Mouse (Mus musculus): ENCODE results near the gene Kcnh7. TPM values are rescaled to one million over a fixed set of nuclear protein-coding genes. Genes with fewer than 3 reads are reported as not detected.

Kcnh7 gene
- total RNA-seq, 2 experiments from 2014 or later, result not detected

- DNase-seq (ENCODE audit: low spot score in 2 of 2), result no peak
Observed at GRCm38 (mm10) chr2:62983936-62984335, 200.2 kb downstream of the Kcnh7 start.

DNA sequence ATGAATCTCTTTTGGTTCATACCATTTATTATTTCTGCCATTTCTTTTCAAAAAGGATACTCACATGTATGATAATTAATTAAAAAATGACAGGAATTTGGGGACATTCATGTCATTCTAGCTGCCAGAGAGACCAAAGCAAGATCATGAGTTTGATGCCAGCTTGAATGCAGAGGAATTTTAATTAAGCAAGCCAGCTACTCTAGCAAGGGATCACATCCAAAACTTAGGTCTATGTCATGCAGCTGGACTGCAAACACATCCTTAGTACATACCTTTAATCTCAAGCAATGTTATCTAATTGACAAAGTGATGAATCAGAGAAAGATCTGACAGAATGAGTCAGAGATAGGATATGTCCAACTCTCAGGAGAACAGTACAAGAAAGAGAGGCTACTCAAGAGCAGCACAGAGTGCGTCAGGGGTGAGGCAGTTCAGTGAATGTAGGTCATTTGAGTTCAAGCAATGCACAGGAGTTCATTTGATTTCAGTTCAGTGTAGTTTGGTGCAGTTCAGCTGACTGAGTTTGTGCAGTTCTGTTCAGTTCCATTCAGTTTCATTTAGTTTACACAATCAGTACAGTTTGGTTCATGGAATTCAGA lies 248.7 kb downstream of the Kcnh7 start:
- no peak for DNase-seq (ENCODE audit: low spot score in 2 of 2)

DNA sequence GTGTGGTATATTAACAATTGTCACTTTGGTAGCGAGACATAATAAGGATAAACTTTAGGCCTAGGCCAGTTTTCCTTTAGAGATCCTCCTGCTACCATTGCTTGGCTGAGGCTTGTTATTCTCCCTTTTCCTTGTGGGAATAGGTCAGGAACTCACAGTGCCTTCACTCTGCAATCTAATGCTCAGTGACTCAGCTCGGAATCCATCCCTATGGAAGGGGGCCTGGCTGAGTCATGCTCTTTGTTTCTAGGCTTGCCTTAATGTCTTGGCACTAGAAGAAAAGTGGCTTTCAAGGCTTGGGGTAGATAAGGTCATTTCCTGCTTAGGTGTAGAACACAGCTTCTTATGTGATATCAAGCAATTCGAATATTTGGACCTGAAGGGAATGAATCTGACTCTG lies 255.6 kb downstream of the Kcnh7 start:
- no peak for DNase-seq (ENCODE audit: low spot score in 2 of 2)

- DNase-seq (ENCODE audit: low spot score in 2 of 2), result no peak
Observed at GRCm38 (mm10) chr2:62928065-62928464, 256.0 kb downstream of the Kcnh7 start.

DNA sequence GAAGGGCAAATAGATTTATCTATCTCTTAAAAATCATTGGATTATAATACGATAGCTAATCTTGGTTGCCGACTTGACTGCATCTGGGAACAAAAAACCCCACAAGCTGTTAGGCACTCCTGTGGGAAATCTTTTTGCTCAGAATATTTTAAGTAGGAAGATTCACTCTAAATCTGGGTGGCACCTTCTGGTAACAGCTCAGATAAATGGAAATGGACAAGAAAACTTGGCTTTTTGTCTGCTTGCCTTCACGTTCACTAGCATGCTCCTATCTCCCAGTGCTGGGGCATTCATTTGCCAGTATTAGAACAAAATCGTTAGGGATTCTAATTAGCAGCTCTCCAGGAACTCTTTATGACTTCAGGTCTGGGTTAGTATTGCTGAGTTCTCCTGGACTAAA lies 260.3 kb downstream of the Kcnh7 start:
- no peak for DNase-seq (ENCODE audit: low spot score in 2 of 2)

DNA sequence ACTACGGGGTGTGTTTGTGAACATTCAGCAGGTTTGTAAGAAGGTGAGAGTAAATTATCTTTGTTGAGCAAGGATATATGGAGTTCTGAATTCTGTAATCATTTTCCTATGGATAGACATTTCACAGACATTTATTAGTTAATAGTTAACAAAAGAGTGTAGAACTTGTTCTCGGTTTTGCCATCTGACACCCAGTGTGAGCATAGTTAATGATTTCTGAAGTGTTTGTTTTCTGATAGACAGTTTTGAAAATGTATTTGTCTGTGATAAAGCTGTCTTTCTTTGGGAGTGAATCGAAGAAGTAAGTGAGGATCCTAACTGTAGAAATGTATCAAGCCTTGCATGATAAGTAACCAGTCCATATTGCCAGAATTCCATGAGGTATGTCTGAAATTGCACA lies 276.4 kb downstream of the Kcnh7 start:
- no peak for DNase-seq (ENCODE audit: low spot score in 2 of 2)

DNA sequence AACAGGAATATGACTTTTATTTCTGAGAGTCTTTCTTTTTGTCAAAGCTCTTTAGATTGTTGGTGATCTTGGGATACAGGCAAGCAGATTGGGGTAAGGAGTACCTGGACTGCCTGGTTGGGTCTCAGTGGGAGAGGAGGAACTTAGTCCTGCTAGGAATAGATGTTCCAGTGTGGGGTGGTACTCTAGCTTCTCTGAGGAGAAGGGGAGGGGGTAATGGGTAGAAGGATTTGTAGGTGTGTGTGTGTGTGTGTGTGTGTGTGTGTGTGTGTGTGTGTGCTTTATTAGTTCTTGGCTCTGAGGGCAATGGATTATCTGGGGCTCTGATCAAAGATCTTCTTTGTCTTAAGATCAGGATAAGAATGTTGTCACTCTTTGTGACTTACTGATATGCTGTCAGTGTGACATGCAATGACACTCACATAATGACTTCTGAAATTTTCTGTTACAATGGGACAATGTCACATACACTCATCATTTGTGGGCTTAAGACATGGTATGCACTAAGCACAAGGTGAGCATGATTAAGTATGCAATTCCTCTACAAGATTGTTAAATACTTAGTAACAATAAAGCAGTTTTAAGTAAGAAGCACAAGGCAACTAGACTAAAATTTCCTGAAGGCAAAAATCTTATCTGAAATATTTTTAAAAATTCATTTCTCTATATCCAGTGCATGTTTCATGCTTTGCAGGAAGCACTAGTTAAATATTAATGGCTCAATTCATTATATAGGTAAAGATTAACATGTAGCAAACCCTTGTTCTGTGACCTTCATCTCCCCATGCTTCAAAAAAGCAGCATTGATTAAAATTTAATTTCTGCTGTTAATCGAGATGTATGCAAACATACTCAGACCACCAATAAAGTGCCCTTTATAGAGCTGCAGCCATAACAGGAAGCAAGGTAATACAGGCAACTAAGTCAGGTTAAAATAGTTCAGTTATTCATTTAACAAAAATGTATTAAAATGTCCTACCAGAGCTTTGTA lies 281.4 kb downstream of the Kcnh7 start:
- DNase-seq (ENCODE audit: low spot score in 2 of 2), result no peak

- no peak for DNase-seq (ENCODE audit: low spot score in 2 of 2)
Observed at GRCm38 (mm10) chr2:62878763-62879162, 305.3 kb downstream of the Kcnh7 start.

DNA sequence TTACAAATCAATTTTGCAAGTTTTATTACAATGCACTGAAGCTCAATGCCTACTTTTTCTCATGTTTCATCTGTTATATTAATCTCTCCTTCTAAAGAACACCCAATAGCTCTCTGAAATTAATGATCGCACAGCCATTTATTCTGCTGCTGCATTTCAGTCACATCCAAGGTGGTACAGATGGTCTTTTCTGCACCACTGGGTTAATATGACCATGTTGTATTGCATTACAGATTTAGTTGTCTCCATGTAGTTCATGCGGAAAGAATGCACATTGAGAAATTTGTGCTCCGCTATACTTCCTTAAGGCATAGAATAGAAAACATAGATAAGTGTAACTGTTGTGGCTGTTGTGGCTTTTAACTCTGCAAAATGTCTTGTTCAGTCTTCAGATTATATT lies 328.7 kb downstream of the Kcnh7 start:
- DNase-seq (ENCODE audit: low spot score in 2 of 2), result no peak

- no peak for DNase-seq (ENCODE audit: low spot score in 2 of 2)
Observed at GRCm38 (mm10) chr2:62842630-62843029, 341.5 kb downstream of the Kcnh7 start.

DNA sequence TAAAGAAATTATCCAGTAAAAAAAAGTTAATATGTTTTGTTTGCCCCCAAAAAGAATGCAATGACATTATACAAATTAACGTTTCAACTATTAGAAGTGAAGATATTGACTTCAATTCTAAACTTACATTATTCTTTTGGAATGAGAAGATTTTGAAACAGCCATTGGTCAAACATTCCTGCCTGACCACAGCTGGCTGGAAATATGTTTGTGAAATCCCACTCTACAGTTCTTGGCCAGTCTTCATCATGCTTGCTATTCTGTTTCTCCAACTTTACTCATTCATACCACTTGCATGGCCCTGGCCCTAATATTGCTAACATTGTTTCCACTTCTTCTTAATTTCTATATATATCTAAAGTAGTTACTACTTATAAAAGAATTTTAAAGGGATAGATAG lies 349.8 kb downstream of the Kcnh7 start:
- no peak for DNase-seq (ENCODE audit: low spot score in 2 of 2)

- DNase-seq (ENCODE audit: low spot score in 2 of 2), result no peak
Observed at GRCm38 (mm10) chr2:62819231-62819630, 364.9 kb downstream of the Kcnh7 start.

DNA sequence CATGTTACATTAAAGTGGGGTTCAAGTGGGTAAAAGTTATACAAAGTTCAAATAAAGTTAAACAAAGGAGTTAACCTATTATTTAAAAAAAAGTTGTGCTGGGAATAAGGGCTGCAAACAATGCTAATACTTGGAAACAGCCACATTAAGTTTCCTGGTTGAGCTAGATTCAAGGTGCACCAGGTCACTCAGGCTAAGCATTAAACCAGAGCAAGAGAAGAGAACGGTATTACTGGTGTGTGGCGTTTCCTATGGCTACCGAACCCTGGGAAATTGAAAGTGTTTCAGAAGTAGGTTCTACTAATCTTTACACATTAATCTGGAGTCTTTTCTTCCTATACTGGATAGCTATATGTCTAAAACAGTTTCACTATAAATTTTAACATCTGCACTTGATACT lies 368.1 kb downstream of the Kcnh7 start:
- DNase-seq (ENCODE audit: low spot score in 2 of 2), result no peak

DNA sequence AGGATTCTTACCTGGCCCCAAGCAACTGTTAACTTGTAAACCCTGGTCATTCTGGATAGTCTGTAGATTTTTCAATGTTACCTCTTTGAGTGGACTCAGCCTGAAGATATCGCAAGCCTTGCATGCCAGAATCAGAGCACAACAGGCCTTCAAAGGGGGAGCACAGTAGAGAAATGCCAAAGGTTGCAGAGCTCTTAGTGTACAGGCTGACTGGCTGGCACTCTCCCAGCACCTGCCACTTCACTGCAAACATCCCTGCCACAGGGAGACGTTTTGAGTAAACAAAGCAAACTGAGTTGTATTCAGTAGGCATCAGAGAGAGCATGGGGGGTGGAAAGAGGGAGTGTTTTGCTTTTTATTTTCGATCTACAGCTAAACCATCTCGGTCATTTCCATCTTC lies 375.3 kb downstream of the Kcnh7 start:
- no peak for DNase-seq (ENCODE audit: low spot score in 2 of 2)

DNA sequence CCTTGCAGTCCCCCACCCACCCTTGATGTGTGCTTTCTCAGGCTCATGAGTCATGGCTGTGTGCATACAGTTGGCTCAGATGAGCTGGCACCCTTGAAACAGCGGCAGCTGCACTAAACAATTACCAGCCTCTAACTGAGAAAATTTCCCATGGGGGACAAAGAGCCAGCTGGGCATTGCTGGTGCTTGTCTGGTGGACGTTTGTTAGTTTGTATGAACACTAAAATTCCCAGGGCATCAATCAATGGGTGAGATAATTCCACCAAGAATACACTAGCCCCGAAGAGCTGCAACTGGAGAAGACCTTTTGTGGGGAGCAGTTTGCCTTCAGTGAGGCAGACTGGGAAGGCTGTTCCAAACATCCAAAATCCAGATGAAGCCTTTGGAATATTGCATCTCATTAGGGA lies 376.6 kb downstream of the Kcnh7 start:
- DNase-seq (ENCODE audit: low spot score in 2 of 2), result no peak

DNA sequence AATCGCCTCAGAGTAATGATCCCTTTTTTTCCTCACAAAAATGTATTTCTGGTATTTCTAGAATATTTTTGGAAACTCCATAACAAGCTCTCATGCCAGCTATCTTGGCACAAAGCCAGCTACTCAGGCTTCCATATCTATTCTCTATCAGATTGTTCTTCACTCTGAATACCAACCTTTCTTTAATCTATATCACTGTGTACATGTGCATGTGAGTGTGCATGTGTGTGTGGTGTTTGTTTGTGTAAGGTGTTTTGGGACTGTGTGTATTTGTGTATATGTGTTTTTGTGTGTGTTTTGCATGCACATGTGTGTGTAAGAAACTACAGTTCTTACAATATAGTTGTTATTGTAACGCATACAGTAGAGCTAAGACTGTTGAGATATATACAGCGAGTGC lies 377.2 kb downstream of the Kcnh7 start:
- no peak for DNase-seq (ENCODE audit: low spot score in 2 of 2)

GRCm38 (mm10) chr2:62804030-62804429 lies 380.1 kb downstream of the Kcnh7 start:
- no peak for DNase-seq (ENCODE audit: low spot score in 2 of 2)

GRCm38 (mm10) chr2:62784460-62785038 lies 399.5 kb downstream of the Kcnh7 start:
- no peak for DNase-seq (ENCODE audit: low spot score in 2 of 2)

GRCm38 (mm10) chr2:62746256-62746655 lies 437.8 kb downstream of the Kcnh7 start:
- DNase-seq (ENCODE audit: low spot score in 2 of 2), result no peak

- no peak for DNase-seq (ENCODE audit: low spot score in 2 of 2)
Observed at GRCm38 (mm10) chr2:62743098-62743497, 441.0 kb downstream of the Kcnh7 start.

DNA sequence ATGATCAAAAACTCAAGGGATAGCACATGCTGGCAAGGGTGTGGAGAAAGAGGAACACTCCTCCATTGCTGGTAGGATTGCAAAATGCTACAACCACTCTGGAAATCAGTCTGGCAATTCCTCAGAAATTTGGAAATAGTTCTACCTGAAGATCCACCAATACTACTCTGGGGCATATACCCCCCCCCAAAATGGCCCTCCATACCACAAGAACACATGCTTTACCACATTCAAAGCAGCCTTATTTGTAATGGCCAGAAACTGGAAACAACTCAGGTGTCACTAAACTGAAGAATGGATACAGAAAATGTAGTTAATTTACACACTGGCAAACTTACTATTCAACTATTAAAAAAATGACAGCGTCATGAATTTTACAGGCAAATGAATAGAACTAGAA lies 453.4 kb downstream of the Kcnh7 start:
- no peak for DNase-seq (ENCODE audit: low spot score in 2 of 2)

GRCm38 (mm10) chr2:62727732-62728131 lies 456.4 kb downstream of the Kcnh7 start:
- no peak for DNase-seq (ENCODE audit: low spot score in 2 of 2)
